Mouse (Mus musculus) embryo, embryonic 10 days (tissue): Measurements from ENCODE around the gene Ackr1.

ENCODE experiments used
- DNase-seq: peaks from one replicate; pipeline ENCODE4 v3.0.0-alpha.2; 2015; ENCODE audit warnings: low spot score

Gene Ackr1

GRCm38 (mm10) chr1:173333312-173334253, at the start of gene Ackr1:
Ackr1 (minus strand) TSS chr1:173333750.
- no peak for DNase-seq

GRCm38 (mm10) chr1:173381436-173381835, 47.9 kb upstream of the Ackr1 start:
- no peak for DNase-seq

GRCm38 (mm10) chr1:173377380-173378112, 44.0 kb upstream of the Ackr1 start:
- DNase-seq = peak; percentile 75

GRCm38 (mm10) chr1:173374020-173374419, 40.5 kb upstream of the Ackr1 start:
- DNase-seq = no peak

GRCm38 (mm10) chr1:173371586-173371985, 38.0 kb upstream of the Ackr1 start:
- no peak for DNase-seq

- DNase-seq = no peak
These were observed 36.9 kb upstream of the Ackr1 start for GRCm38 (mm10) chr1:173370456-173370855.

GRCm38 (mm10) chr1:173369611-173370010, 36.1 kb upstream of the Ackr1 start:
- DNase-seq = no peak

- peak; percentile 55 for DNase-seq
These were observed 34.0 kb upstream of the Ackr1 start, which contains the start of gene Cadm3 for GRCm38 (mm10) chr1:173367356-173368046. Cadm3 (minus strand) TSS chr1:173367695.

- peak; percentile 40 for DNase-seq
These were observed 33.3 kb upstream of the Ackr1 start for GRCm38 (mm10) chr1:173366701-173367355.

GRCm38 (mm10) chr1:173365970-173366409, 32.4 kb upstream of the Ackr1 start:
- no peak for DNase-seq

- no peak for DNase-seq
These were observed 30.7 kb upstream of the Ackr1 start for GRCm38 (mm10) chr1:173364125-173364800.

- DNase-seq = no peak
These were observed 29.9 kb upstream of the Ackr1 start for GRCm38 (mm10) chr1:173363436-173363835.

- DNase-seq = peak; percentile 83
These were observed 28.1 kb upstream of the Ackr1 start for GRCm38 (mm10) chr1:173361651-173362050.

GRCm38 (mm10) chr1:173359590-173360290, 26.2 kb upstream of the Ackr1 start:
- no peak for DNase-seq

- no peak for DNase-seq
These were observed 24.2 kb upstream of the Ackr1 start for GRCm38 (mm10) chr1:173357799-173358198.

GRCm38 (mm10) chr1:173356699-173357098, 23.1 kb upstream of the Ackr1 start:
- peak; percentile 16 for DNase-seq

- no peak for DNase-seq
These were observed 21.7 kb upstream of the Ackr1 start for GRCm38 (mm10) chr1:173355107-173355846.

- DNase-seq = no peak
These were observed 16.9 kb upstream of the Ackr1 start, which contains the start of gene Aim2 for GRCm38 (mm10) chr1:173350372-173350957. Aim2 (plus strand) TSS chr1:173350879.

- DNase-seq = peak; percentile 87
These were observed 16.4 kb upstream of the Ackr1 start for GRCm38 (mm10) chr1:173349946-173350345.
